Mouse (Mus musculus) limb, embryonic 15.5 days (tissue): ENCODE measurements around the gene Ralgps2. TPM values are rescaled to one million over a fixed set of nuclear protein-coding genes. Genes with fewer than 3 reads are reported as not detected.

Experiments used
- ATAC-seq: fragments of 200-750 bp; cut with Nextera tagmentation; 2 replicates; pipeline ENCODE4 v1.8.0; 2017; ENCODE audit warnings: low read depth, moderate TSS enrichment; ENCODE audit not compliant: insufficient number of reproducible peaks, low FRiP score, low TSS enrichment
- H3K27ac ChIP-seq: fragments of 300-500 bp; sonication (generic); 2 replicates; pipeline ENCODE4 v1.5.1; 2015; ENCODE audit warnings: moderate library complexity, mild to moderate bottlenecking, inconsistent platforms
- H3K27me3 ChIP-seq: fragments of 300-500 bp; sonication (generic); 2 replicates; pipeline ENCODE4 v1.6.1; 2015; ENCODE audit warnings: inconsistent platforms
- H3K36me3 ChIP-seq: fragments of 300-500 bp; sonication (generic); 2 replicates; pipeline ENCODE4 v1.6.1; 2015; ENCODE audit warnings: inconsistent platforms
- H3K4me1 ChIP-seq: fragments of 300-500 bp; sonication (generic); 2 replicates; pipeline ENCODE4 v1.6.1; 2015; ENCODE audit warnings: inconsistent platforms
- H3K4me2 ChIP-seq: fragments of 300-500 bp; sonication (generic); 2 replicates; pipeline ENCODE4 v1.6.1; 2015; ENCODE audit warnings: mild to moderate bottlenecking, inconsistent platforms
- H3K4me3 ChIP-seq: fragments of 300-500 bp; sonication (generic); 2 replicates; pipeline ENCODE4 v1.5.1; 2015; ENCODE audit warnings: mild to moderate bottlenecking, inconsistent platforms
- H3K9ac ChIP-seq: fragments of 300-500 bp; sonication (generic); 2 replicates; pipeline ENCODE4 v1.6.1; 2015; ENCODE audit warnings: inconsistent platforms
- H3K9me3 ChIP-seq: fragments of 300-500 bp; sonication (generic); 2 replicates; pipeline ENCODE4 v1.6.1; 2016; ENCODE audit warnings: inconsistent platforms
- WGBS: fragments of 180-500 bp; shearing (Covaris S2); methylation state at CpG from one replicate; pipeline ENCODE4 v1.1.7; 2015; 5-methylcytosine and 5-hydroxymethylcytosine counted together
- polyA plus RNA-seq: library from polyadenylated mRNA; unstranded; fragments of >200 nt; fragmentation: Nextera tagmentation; extraction: Ambion mirVana; gene quantifications from 2 replicates; pipeline ENCODE4 v1.2.1, GENCODE M21; 2015

Gene Ralgps2
- polyA plus RNA-seq, 1 experiment from 2014 or later, result 88.8 TPM

GRCm38 (mm10) chr1:156778977-156779376 lies 160.4 kb downstream of the Ralgps2 start:
- H3K4me2 ChIP-seq, result no peak overlapping the region
- peak; percentile 19; the same call in 1 of the 2 replicates for ATAC-seq
- H3K9me3 ChIP-seq, result no peaks in the 10 kb centered on the region
- no peaks in the 10 kb centered on the region for H3K36me3 ChIP-seq
- H3K27me3 ChIP-seq, result no peaks in the 10 kb centered on the region
- WGBS, result 18% methylated on average over 6 of the region's 6 CpGs
- no peak overlapping the region for H3K9ac ChIP-seq
- H3K4me3 ChIP-seq, result no peak overlapping the region
- H3K4me1 ChIP-seq, result peaks cover 55% of the 10 kb centered on the region
- peak overlapping the region; percentile 93 for H3K27ac ChIP-seq

DNA sequence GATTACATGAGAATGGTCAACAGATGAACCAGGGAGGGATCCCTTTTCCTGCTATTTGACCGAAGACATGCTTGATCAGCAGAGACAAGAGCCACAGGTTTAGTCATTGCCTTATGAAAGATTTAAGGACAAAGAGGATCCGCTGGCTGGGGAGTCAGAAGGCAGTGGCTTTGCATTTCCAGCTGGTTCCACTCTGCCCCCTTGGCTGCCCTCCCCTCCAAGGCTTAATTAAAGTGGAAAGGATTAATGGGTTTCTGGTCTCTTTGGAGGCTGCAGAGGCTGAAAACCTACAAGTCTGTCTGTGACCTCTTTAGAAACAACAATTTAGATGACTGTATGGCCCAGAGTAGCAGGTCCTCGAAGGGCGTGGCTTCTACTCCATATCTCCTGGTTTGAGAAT lies 161.5 kb downstream of the Ralgps2 start:
- peak overlapping the region; percentile 35; the same call in 1 of the 2 replicates for H3K27ac ChIP-seq
- no peaks in the 10 kb centered on the region for H3K27me3 ChIP-seq
- H3K36me3 ChIP-seq, result no peaks in the 10 kb centered on the region
- H3K4me3 ChIP-seq, result no peak overlapping the region
- H3K9ac ChIP-seq, result no peak overlapping the region
- no peak overlapping the region for H3K4me2 ChIP-seq
- WGBS, result 81% methylated on average over 4 of the region's 4 CpGs
- H3K9me3 ChIP-seq, result no peaks in the 10 kb centered on the region
- peaks cover 50% of the 10 kb centered on the region for H3K4me1 ChIP-seq
- no peak for ATAC-seq

- ATAC-seq, result no peak
- Histone ChIP-seq H3K27me3 (no peaks in the 10 kb centered on the region), H3K4me1 (peaks cover 37% of the 10 kb centered on the region), H3K9me3 (no peaks in the 10 kb centered on the region), H3K36me3 (no peaks in the 10 kb centered on the region), H3K4me3 (no peak overlapping the region), H3K27ac (peak overlapping the region; percentile 54), H3K4me2 (no peak overlapping the region), H3K9ac (no peak overlapping the region)
- 56% methylated on average over 7 of the region's 7 CpGs for WGBS
These were observed 163.4 kb downstream of the Ralgps2 start for GRCm38 (mm10) chr1:156775983-156776382.

GRCm38 (mm10) chr1:156775190-156775589 lies 164.2 kb downstream of the Ralgps2 start:
- no peak overlapping the region for H3K4me2 ChIP-seq
- H3K9me3 ChIP-seq, result no peaks in the 10 kb centered on the region
- H3K27me3 ChIP-seq, result no peaks in the 10 kb centered on the region
- H3K36me3 ChIP-seq, result no peaks in the 10 kb centered on the region
- 63% methylated on average over 4 of the region's 4 CpGs for WGBS
- peaks cover 37% of the 10 kb centered on the region for H3K4me1 ChIP-seq
- ATAC-seq, result no peak
- H3K27ac ChIP-seq, result peak overlapping the region; percentile 69
- no peak overlapping the region for H3K4me3 ChIP-seq
- H3K9ac ChIP-seq, result no peak overlapping the region

- Histone ChIP-seq H3K27me3 (no peaks in the 10 kb centered on the region), H3K4me3 (no peak overlapping the region), H3K9me3 (no peaks in the 10 kb centered on the region), H3K9ac (no peak overlapping the region), H3K4me1 (peaks cover 31% of the 10 kb centered on the region), H3K36me3 (no peaks in the 10 kb centered on the region), H3K27ac (peak overlapping the region; percentile 72), H3K4me2 (no peak overlapping the region)
- 95% methylated on average over 10 of the region's 10 CpGs for WGBS
- no peak for ATAC-seq
These were observed 168.6 kb downstream of the Ralgps2 start for GRCm38 (mm10) chr1:156770845-156771244.

DNA sequence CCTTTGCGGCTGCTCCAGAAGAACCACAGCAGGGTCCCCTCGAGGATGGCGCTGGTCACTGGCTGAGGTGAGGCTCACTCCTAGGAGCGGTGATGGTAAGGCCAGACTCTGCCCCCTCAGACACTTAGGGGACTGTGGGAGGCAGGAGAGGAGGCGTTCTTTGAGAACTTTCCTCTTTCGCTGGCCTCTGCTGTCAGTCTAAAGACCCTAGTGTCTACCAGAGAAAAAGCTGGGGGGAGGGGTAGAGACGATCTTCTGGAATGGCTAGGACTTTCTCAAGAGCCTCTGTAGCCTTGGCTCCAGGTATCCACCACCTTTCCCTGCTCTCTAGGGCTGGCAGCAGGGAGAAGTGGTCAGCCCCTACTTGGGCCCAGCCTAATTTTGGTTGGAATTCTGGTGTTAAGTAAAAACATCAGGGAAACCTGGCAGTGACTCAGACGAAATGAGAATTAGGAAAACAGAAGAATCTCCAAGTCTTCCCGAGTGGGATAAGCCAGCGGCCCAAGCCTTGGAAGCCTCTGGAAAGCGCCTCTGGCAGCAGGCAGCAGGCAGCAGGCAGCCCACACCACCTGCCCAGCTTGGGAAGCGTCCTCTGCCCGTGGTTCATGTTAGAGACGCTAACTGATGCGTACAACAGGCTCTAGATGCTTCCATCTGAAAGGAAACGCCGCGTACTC lies 169.7 kb downstream of the Ralgps2 start:
- Histone ChIP-seq H3K27ac (peak overlapping the region; percentile 89), H3K27me3 (no peaks in the 10 kb centered on the region), H3K4me3 (no peak overlapping the region), H3K4me1 (peaks cover 26% of the 10 kb centered on the region), H3K9ac (no peak overlapping the region), H3K36me3 (no peaks in the 10 kb centered on the region), H3K4me2 (no peak overlapping the region), H3K9me3 (no peaks in the 10 kb centered on the region)
- WGBS, result 59% methylated on average over 18 of the region's 18 CpGs
- peak; percentile 69; the same call in 1 of the 2 replicates for ATAC-seq

DNA sequence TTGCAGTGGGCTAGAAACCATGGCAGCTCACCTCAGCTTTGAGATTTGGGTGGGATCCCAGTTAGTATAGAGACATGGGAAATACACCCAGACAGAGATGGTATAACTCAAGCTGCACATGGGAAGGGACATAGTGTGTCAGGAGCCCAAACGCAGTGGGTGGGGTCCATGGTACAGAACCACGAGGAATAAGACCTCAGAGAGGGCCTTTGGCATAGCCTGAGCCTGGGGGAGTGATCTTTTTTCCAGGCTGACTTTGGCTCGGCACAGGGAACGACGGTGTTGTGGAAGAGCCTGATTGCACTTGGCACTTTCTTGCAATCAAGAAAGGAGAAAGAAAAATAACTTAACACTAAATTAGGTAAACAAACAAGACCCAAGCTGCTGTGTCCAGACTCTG lies 170.3 kb downstream of the Ralgps2 start:
- 42% methylated on average over 5 of the region's 5 CpGs for WGBS
- Histone ChIP-seq H3K27ac (peak overlapping the region; percentile 89), H3K4me3 (no peak overlapping the region), H3K4me2 (no peak overlapping the region), H3K9ac (no peak overlapping the region), H3K9me3 (no peaks in the 10 kb centered on the region), H3K4me1 (peaks cover 25% of the 10 kb centered on the region), H3K27me3 (no peaks in the 10 kb centered on the region), H3K36me3 (no peaks in the 10 kb centered on the region)
- no peak for ATAC-seq

DNA sequence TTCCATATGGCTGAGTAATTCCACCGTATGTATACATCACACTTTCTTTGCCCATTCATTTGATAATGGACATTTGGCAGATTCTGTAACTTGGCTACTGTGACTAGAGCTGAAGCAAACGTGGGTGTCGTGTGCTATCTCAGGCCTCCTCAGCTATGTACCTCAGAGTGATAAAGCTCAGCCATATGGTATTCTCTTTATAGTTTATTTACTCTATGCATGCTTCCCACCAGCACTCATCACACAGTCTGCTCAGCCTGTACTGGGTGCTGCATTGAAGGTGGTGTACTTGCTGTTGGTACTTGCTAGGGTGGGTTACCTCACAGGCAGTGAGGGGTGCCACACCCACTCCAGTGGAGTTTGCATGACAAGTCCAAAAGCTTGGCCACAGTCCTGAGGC lies 174.1 kb downstream of the Ralgps2 start:
- H3K4me3 ChIP-seq, result no peak overlapping the region
- no peak overlapping the region for H3K9ac ChIP-seq
- H3K36me3 ChIP-seq, result no peaks in the 10 kb centered on the region
- H3K27me3 ChIP-seq, result no peaks in the 10 kb centered on the region
- no peak overlapping the region for H3K27ac ChIP-seq
- ATAC-seq, result no peak
- WGBS, result 83% methylated on average over 3 of the region's 3 CpGs
- H3K4me2 ChIP-seq, result no peak overlapping the region
- peaks cover 34% of the 10 kb centered on the region for H3K4me1 ChIP-seq
- no peaks in the 10 kb centered on the region for H3K9me3 ChIP-seq

DNA sequence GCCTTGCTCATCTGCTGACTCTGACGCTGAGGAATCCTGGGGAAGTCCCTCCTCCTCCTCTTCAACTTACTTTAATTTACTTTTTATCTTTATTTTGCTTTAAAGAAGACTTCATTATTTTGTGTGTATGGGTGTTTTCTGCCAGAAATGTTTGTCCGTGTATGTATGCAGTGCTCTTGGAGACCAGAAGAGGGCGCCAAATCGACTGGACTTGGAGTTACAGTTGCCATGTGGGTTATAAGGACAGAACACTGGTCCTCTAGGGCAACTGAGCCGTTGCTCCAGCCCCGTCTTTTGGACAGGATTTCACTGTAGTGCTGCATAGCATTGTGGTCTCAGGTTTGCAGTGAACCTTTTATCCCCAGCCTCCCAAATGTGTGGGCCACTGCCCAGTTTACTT lies 174.8 kb downstream of the Ralgps2 start:
- Histone ChIP-seq H3K4me1 (peaks cover 29% of the 10 kb centered on the region), H3K9me3 (no peaks in the 10 kb centered on the region), H3K27ac (no peak overlapping the region), H3K9ac (no peak overlapping the region), H3K4me3 (no peak overlapping the region), H3K36me3 (no peaks in the 10 kb centered on the region), H3K27me3 (no peaks in the 10 kb centered on the region), H3K4me2 (no peak overlapping the region)
- no peak for ATAC-seq
- 71% methylated on average over 6 of the region's 6 CpGs for WGBS

- H3K4me2 ChIP-seq, result no peak overlapping the region
- 82% methylated on average over 6 of the region's 6 CpGs for WGBS
- H3K27me3 ChIP-seq, result no peaks in the 10 kb centered on the region
- no peaks in the 10 kb centered on the region for H3K9me3 ChIP-seq
- H3K36me3 ChIP-seq, result no peaks in the 10 kb centered on the region
- H3K4me3 ChIP-seq, result no peak overlapping the region
- H3K4me1 ChIP-seq, result peaks cover 24% of the 10 kb centered on the region
- ATAC-seq, result no peak
- no peak overlapping the region for H3K9ac ChIP-seq
- peak overlapping the region; percentile 92 for H3K27ac ChIP-seq
These were observed 176.1 kb downstream of the Ralgps2 start for GRCm38 (mm10) chr1:156763280-156763679.

- peak overlapping the region; percentile 92 for H3K27ac ChIP-seq
- H3K9me3 ChIP-seq, result no peaks in the 10 kb centered on the region
- no peaks in the 10 kb centered on the region for H3K27me3 ChIP-seq
- H3K36me3 ChIP-seq, result no peaks in the 10 kb centered on the region
- H3K4me3 ChIP-seq, result no peak overlapping the region
- WGBS, result 26% methylated on average over 10 of the region's 10 CpGs
- H3K4me2 ChIP-seq, result no peak overlapping the region
- ATAC-seq, result peak; percentile 52
- H3K9ac ChIP-seq, result no peak overlapping the region
- peaks cover 28% of the 10 kb centered on the region for H3K4me1 ChIP-seq
These were observed 178.0 kb downstream of the Ralgps2 start for GRCm38 (mm10) chr1:156761430-156761801.

DNA sequence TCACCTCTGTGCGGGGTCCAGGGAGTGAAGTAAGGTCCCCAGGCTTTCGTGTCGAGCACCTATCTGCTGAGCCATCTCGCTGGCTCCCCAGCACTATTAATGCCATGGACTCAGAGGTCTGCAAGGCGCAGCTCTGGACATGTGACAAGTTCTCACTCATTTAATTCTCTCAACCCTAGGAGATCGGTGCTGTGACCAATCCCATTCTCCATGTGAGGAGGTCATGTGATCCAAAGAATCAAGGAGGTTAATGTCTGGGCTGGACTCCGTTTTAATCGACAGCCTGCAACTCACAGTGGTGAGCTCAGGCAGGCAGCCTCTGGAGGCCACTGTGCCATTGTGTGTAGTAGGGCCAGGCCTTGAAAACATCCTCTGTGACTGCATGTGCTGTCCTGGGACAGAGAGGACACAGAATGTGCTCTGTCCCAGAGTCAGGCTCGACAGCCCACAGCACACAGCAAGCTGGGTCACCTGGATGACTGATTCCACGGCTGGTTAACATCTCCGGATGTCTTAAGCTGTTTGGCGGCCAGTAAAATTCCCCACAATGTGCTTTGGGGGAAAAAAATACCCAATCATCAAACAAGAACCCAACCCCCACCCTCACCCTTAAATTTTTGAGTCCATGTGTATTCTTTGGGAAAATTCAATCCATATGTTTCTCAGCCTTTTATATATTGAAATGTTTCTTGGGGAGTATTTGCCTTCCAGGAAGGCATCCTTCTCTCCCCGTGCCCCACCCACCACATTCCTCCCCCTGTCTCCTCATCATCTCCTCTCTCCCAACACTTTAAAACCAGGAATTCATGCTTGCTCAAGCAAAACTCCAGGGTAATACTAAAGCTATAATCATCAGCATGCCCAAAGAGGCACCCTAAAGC lies 178.6 kb downstream of the Ralgps2 start:
- H3K4me3 ChIP-seq, result no peak overlapping the region
- H3K9ac ChIP-seq, result no peak overlapping the region
- no peaks in the 10 kb centered on the region for H3K27me3 ChIP-seq
- 40% methylated on average over 13 of the region's 13 CpGs for WGBS
- no peak overlapping the region for H3K4me2 ChIP-seq
- no peaks in the 10 kb centered on the region for H3K9me3 ChIP-seq
- H3K4me1 ChIP-seq, result peaks cover 29% of the 10 kb centered on the region
- ATAC-seq, result peak; percentile 57
- peak overlapping the region; percentile 92 for H3K27ac ChIP-seq
- no peaks in the 10 kb centered on the region for H3K36me3 ChIP-seq
